Mouse (Mus musculus) frontal cortex, postnatal 14 days (tissue): ENCODE measurements around the gene Slc17a5.

Source experiments
- DNase-seq, 2 experiments: peaks; one replicate each; pipeline ENCODE4 v3.0.0; 2022; ENCODE audit warnings: low spot score in 2 of 2

Gene Slc17a5

DNA sequence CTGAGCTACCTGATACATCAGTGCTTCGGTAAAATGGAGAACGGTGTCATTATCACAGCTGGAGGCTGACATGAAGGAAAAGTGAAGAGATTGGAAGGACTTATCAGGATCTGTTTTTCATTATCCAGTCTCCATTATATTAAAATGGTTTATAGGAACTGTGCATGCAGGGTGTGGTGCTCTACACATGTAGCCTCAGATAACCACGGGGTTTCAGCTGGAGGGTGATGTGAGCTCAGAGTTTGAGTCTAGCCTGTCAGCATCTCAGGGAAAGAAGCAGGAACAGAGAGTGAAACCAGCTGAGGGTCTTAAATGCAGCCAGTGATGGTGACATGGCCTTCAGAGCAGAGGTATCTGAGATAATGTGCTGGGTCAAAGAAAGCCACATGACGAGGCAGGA is 28.4 kb downstream of the Slc17a5 start:
- DNase-seq: no peak

DNA sequence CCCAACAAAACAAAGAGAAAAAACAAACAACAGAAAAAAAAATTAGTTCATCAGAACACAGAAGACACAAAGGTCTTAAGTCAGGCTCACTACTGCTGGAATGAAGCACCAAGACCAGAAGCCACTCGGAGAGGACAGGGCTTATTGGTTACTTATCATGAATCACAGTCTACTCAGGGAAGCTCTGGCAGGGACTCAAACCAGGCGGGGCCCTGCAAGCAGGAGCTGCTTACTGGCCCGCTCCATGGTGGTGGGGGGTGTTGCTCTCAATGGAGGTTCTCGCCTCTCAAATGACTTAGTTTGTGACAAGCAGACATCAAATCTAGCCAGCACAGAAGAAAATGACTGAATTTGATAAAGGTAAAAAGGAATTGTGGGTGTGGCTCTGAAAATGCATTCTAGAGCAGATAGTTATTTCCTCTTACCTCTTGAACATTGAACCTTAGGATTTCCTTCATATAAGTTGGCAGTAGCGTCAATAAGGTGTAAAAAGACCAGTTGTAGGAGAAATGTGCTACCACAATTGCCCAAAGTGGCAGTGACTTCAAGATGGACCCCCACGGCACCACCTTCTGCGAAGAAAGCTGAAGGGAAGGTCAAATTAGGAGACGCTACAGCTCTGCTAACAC is 29.1 kb downstream of the Slc17a5 start:
- no peak for DNase-seq

DNA sequence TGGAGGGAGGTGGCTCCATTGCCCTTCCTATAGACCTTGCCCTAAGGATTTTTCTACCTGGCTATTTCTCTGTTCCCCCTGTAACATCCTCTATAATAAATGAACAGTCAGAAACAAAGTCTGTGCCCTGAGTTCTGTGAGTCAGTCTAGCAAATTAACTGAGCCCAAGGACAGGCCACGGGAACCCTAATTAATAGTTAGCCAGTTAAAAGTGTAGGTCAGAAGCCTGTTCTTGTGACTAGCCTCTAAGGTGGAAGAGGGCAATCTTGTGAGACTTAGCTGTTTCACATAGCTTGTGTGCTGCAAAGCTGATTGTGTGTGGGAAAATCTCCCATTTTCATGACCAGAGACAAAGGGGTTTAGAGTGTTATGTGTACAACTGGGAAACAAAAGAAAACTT is 30.8 kb downstream of the Slc17a5 start:
- DNase-seq: no peak

DNA sequence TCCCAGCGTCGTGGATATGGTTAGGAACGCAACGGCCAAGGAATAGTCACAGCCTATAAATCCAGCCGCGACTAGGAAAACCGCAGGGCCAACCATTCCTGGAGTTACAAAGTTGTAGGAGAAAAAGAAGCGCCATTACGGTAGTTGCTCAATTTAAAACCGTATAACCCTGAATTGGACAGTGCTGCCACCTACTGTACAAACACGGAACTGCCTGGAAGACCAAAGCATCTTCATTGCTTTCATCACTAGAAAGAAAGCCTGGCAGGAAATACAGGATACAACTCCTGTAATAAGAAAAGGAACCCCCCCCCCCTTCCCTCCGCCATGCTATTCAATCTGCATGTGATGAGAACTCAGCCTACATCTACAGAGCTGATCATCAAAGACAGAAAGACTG is 34.9 kb downstream of the Slc17a5 start:
- peak; percentile 55 to 82 for DNase-seq

DNA sequence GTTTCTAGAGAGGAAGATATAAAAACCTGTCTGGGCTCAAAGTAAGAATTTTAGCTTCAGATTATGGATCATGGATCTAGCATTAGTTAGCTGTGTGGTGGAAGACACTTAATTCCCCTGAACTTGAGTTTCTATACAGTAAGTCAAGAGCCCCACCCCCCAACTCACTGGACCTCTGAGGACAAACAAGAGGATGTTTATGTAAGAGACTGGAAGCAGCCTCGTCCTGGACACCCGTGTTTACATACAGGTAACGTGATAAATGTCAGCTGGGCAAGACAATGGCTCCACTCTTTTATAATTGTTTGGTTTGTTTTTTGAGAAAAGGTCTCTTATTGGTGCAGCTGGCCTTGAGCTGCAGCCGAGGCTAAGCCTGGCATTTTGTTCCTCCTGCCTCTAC is 36.1 kb downstream of the Slc17a5 start:
- DNase-seq: no peak

DNA sequence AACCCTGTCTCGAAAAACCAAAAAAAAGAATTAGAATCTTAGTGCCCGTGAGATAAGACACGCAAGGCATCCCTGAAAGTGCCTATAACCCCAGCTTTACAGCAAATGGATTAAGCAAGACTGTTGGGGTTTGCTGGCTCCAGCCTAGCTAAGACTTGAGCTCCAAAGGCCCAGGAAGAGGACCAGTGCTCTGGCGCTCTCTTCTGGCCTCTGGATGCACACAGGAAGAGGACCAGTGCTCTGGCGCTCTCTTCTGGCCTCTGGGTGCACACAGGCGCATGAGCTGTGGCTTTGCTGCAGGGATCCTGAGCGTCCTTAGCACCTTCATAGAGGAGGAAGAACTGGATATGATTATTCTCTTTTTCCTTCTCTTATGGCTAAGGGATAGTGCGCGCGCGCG is 40.1 kb downstream of the Slc17a5 start:
- no peak for DNase-seq

DNA sequence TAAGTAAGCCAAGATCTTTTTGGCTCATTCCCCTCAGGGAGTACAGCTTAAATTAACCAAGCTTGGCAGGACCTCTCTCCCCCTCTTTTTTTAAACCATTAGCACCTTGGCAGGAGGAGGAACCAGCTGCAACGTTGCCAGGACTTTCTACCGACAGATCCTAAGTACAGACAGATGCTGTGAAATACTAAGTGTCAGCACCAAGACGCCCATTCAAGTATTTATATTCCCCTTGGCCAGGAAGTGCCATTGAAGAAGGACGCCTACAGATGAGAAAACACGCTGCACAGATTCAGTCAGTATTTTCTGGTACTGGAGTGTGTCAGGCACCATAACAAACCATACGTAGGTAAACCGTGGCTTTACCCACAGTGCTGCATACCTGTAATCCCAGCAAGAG is 40.9 kb downstream of the Slc17a5 start:
- peak in 1 of 2 experiments; percentile 49 for DNase-seq

DNA sequence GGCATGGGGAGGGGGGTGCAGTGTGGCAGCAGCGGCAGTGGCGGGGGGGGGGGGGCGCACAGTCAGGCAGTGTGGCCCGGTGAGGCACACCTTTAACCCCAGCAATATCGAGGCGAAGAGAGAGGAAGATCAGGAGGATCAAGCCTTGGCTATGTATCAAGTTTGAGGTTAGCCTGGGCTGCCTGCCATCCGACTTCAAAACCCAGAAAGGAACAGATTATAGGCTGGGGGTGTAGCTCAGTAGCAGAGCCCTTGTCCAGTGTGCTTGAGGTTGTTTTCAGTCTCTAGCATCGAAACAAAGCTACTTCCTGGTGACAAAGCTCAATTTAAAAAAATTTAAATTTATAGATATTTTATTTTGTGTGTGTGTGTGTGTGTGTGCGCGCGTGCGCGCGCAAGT is 46.1 kb downstream of the Slc17a5 start:
- no peak for DNase-seq

DNA sequence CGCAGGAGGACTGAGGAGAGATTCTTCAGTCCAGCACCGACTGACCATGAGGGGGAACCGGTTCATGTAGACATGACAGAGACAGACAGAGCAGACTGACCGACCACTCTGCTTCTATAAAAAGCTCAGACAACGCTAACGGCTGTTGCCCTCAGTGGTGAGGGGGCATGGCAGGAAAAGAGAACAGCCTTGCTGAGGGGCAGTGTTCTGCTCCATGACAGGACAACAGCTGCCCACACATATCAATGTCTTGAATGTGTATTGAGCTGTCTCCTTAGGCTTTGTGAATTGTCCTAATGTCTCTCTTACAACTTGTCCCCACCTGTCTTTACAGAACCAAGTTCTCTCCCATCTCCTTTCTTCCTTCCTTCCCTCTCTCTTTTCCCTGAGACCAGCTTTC is 49.4 kb downstream of the Slc17a5 start:
- DNase-seq: no peak

DNA sequence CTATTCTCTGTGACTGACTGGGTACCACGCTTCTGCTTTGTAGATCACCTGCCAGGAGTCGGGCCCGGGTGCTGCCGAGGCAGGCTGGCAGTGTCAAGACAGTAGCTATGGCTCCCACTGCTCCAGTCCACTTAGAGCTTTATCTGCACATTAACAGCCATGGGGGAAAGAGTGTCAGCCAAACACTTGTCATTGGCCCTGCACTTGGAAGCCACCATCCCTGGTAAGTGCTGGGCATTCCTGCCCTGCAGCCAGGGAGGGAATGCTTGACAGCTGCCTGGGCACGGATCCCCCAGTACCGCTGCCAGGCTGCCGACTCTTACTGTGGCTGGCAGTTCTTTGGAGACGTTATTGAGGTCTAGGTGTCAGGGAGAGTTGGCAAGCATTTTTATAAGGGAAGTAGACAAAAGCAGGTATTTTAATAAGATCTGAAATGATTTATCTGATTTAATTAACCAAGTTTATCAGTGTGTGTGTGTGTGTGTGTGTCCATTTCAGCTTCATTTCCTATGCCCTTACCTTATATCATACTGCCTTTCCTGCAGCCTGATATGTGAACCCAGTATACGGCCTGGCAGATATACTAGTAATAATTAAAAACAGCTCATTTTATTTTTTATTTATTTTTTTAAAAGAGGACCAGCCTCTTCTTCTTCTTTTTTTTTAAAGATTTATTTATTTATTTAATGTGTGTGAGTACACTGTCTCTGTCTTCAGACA is 50.5 kb downstream of the Slc17a5 start:
- DNase-seq: no peak

DNA sequence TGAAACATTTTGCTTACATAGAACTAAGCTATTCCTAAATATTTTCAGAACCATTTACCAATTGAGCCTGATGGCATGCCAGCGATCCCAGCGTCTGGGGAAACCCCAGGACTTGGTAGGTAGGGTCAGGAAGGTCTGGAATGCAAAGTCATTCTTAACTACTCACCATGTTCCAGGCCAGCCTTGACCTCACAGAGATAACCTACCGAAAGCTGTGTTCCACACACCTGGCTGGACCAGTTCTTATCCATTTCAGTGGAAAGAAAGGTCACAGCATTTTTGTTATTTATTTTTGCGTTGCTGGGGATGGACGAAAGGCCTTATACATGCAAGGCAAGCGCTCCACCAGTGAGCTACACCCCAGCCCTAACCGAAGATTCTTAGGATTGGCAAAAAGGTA is 53.2 kb downstream of the Slc17a5 start:
- DNase-seq: no peak

DNA sequence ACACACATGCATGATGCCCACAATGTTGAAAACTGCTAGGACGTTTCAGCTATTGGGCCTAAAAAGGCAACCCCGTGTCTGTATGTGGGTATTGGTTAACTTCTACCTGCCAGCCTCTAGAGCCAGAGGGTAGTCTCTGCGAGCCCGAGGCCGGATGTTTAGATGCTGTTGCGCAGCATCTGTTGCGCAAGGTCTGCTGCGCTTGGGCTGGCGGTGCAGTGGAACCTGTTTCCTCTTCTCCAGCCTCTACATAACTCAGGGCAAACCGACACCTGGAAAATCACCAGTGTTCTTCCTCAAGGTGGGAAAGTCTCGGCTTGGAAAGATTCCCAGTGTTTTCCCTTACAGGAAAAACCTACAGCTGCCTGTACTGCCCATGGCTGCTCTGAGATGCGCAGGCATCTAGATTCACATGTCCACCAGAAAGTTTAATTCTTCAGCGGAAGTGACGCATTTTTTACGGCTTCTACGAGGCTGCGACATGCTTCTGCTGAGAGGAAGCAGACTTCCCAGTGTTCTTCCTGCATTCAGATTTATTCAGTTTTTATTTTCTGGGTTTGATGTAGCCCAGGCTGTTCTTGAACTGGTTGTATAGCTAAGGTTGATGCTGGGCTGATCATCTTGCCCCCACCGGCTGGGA is 54.4 kb downstream of the Slc17a5 start:
- DNase-seq: no peak

DNA sequence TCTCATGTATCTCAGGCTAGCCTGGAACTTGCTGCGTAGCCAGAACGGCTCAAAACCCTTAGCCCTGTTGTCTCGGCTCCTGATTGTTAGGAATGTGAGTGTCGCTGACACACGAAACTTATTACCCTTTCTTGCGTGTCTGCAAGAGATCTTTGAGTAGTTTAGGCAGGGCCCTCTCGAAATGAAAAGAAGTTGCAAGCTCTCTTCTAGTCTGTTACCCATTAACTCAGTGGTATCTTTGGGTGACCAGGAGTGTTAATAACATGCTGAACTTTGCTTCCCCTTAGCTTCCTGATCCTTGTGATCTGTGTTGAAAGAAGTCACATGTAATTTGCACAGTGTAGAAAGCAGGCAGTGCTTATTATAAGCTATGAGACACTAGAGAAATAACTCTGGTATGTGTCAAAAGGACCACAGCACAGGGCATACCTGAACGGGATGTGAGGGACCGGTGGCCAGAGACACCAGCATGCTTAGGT is 55.5 kb downstream of the Slc17a5 start:
- no peak for DNase-seq

DNA sequence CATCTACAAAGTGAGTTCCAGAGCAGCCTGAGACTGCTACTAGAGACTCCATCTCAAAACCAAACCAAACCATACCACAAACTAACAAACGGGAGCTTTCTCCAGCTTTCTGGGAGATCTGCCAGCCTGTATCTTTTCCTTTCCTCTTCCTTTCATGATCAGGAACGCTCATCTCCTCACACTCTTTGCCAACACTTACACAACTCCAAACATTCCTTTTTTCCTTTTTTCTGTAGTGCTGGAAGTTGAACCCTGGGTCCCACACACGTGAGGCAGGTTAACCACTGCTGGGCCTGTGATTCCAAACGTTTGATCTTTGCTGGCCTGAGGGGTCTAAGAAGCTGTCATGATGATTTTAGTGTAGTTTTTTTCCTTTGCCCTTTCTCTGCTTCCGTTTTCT is 56.0 kb downstream of the Slc17a5 start:
- DNase-seq: no peak

DNA sequence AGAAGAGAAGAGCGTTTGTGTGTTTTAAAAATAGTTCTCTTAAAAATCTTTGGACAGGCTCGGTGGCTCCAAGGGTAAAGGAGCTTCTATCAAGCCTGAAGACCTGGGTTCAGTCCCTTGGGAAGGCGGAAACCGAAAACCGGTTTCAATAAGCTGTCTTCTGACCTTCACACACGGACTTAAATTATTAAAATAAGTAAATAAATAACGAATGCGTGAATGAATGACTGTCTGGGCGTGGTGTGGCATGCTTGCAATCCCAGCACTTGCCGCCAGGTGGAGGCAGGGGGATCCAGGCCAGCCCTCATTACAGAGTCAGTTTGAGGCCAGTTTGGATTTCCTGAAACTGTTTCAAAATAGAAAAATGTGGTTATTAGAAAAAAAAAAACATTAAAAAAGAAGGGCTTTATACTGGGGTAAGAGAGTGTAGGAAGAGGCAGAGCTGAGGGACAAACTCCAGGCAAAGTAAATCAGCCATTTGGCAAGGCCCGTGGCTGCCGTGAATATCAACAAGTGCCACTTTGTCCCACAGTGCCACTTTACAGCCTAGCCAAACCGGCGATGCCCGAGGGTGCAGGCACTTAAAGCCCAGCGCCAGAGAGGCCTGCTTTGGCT is 60.0 kb downstream of the Slc17a5 start:
- DNase-seq: peak; percentile 42 to 75

DNA sequence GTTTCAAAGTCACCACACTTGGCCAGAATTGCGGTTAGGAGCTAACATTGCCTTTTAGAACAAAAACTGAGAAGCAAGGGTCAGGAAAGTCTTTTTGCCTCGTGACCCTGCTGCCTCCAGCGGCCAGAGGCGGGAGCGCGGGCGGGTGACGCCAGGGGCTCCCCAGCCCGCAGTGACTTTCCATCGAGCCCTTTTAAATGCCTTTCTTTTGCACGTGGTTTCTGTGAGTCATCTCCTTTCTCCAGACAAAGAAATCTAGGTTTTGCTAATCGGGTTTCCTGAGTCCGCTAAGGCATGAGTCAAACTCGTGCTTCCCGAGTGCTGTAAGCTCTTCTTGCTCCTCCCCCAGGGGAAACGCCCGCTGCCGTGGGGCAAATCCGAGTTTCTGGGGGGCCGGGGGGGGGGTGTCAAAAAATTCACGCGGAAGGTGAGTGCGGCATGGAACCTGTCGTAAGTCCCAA is 60.5 kb downstream of the Slc17a5 start:
- peak in 1 of 2 experiments; percentile 41 for DNase-seq

DNA sequence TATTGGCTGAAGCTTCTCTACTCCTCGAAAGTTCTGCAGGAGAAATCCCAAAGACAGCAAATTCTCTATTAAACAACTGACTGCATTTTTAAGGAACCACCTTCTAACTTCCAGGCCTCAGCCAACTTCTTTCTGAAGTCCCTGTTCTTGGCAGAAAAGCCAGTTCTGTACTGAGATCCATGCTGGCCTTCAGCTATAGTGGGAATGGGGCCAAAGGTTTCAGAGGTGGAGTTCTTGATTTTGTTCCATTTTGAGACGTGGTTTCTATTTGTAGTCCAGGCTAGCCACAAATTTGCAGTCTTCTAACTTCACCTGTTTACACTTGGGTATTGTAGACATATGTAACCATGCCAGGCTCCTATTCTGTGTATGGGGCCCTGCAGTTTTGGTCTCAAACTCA is 61.6 kb downstream of the Slc17a5 start:
- DNase-seq: no peak

DNA sequence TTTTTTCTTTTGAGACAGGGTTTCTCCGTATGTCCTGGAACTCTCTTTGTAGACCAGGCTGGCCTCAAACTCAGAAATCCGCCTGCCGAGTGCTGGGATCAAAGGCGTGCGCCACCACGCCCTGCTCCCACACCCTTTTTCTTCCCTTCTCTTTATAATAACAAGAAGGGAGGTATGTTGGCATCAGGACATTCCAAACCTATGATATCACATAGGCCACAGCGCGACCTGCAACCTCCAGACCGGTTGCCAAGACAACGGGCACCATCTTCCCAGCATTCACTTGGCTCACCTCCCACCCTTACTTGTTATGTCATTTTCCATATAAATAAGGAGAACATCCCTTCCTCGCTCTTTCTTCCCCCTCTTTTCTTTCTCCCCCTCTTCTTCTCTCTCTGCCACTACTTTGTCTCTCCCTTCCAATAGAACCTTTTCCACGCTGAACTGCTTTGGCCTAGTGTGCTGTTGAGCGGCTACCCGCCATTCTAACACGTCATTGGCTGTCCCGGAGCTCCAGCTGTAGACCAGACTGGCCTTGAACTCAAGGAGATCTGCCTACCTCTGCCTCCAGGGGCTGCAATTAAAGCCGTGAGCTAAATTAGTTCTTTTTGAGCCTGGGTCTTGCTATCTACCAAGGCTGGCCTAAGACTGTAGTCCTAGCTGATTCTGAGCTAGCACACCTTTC is 62.2 kb downstream of the Slc17a5 start:
- DNase-seq: no peak

DNA sequence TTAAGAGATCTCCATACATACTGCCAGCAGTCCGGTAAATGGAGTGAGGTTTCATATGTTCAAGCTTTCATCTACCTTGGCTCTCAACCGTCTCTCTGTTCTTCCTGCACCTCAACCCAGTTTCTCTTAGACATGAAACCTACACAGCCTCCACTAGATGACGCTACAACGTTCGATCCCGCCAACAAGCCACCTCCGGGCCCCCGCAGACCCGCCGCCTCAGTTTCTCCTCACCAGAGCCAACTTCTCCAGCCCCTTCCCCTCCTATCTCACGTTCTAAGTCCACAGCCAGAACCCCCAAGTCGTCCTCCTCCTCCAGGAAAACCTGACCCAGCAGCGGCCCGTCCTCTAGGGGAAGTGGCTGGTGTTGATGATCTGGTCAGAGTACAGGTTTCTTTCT is 66.2 kb downstream of the Slc17a5 start:
- no peak for DNase-seq

DNA sequence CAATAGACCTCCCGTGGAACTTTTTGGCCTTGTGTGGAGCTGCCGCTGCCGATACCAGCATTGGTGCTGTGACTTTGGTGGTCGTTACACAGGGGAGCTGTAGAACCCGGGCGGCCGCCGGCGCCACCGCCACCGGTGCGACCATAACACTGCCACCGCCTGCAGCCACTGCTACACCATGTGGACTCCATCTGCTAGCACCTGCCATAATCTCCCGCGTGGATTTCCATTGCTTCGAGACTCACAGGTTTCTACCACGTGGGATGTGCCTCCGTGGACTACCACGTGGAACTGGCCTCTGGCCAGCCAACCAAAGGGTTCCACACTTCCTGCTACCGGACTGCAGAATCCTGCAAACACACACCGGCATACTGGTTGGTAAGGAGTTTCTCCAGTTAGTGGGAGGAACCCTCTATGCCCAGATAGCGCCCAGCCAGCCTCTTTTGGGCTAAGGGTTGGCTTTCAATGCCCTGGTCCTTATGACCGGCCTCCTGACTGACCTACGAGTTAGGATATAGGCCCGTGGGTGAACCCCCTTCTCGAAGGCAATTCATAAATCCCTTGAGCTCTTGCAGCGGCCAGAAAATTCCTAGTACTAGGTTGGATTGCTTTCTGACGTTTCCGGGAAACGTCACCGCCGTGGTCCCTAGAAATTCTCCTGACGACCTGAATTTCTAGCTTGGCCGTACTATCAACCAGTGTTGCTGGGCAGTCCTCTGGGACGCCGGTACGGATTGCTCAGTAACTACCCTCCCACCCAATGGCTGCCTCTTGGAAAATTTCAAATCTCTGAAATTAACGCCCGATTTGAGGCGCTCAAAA is 66.8 kb downstream of the Slc17a5 start:
- DNase-seq: peak; percentile 28 to 57

DNA sequence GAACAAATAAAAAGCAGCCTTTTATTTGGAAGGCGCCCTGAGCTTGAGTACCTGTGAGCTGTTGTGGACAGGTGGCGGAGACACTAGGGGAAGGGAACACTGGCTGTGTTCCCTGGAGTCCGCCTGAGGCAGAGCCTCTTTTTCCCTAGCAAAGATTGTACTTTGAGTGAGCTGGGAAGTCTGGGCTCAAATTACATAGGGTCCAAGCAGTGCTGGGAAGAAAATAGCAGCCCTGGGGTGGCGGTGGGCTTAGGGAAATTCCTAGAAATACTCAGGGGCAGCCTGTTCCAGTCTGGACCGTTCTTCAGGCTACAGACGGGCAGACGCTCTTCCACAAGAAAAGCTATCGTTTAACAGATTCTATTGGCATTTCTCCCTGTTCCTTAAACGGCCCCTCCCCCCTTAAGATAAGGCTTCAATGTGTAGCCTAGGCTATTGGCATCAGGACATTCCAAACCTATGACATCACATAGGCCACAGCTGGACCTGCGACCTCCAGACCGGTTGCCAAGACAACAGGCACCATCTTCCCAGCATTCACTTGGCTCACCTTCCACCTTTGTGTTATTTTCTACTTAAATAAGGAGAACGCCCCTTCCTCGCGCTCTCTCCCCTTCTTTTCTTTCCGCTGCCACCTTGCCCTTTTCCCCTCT is 67.6 kb downstream of the Slc17a5 start:
- DNase-seq: no peak
